Mouse (Mus musculus): ENCODE results near the gene Cpt1a.
A peak's percentile ranks its signal among the peaks of the same experiment; 100 is the strongest.

GRCm38 (mm10) chr19:3355096-3355495 lies 33.0 kb downstream of the Cpt1a start:
- TF ChIP-seq POLR2A (IDR thresholded peaks at IDR 0.05; ENCODE audit: extremely low read depth, insufficient read depth, low read length) (no peak), CTCF (IDR thresholded peaks at IDR 0.05; ENCODE audit: low read depth, low read length) (peak; percentile 69)
